Mouse (Mus musculus) intestine, embryonic 14.5 days (tissue): Measurements from ENCODE around the gene AY358078. TPM values are rescaled to one million over a fixed set of nuclear protein-coding genes. Genes with fewer than 3 reads are reported as not detected.
"Not testable (repeated sequence)": the region's sequence is repeated elsewhere in the genome, so short reads cannot be mapped to it uniquely, and the experiment has no call there.

Experiments
- ATAC-seq: fragments of 200-750 bp; cut with Nextera tagmentation; replicated peaks from 2 replicates; pipeline ENCODE4 v1.8.0; 2017; ENCODE audit warnings: low read depth, moderate number of reproducible peaks, moderate TSS enrichment, moderate library complexity; ENCODE audit not compliant: low FRiP score, low TSS enrichment
- DNase-seq: peaks from one replicate; pipeline ENCODE4 v3.0.0-alpha.2; 2018; ENCODE audit warnings: low spot score
- H3K27ac ChIP-seq: fragments of 300-500 bp; sonication (generic); 2 replicates; pipeline ENCODE4 v1.5.1; 2014; ENCODE audit warnings: low read depth, mild to moderate bottlenecking, control low read depth
- H3K27me3 ChIP-seq: fragments of 300-500 bp; sonication (generic); replicated peaks from 2 replicates; pipeline ENCODE4 v1.6.1; 2014; ENCODE audit warnings: low read length, control low read depth; ENCODE audit not compliant: control insufficient read depth, insufficient read depth
- H3K36me3 ChIP-seq: fragments of 300-500 bp; sonication (generic); 2 replicates; pipeline ENCODE4 v1.6.1; 2014; ENCODE audit warnings: low read length, control low read depth; ENCODE audit not compliant: control insufficient read depth, insufficient read depth
- H3K4me1 ChIP-seq: fragments of 300-500 bp; sonication (generic); replicated peaks from 2 replicates; pipeline ENCODE4 v1.6.1; 2014; ENCODE audit warnings: low read length, control low read depth, mixed read lengths; ENCODE audit not compliant: control insufficient read depth, insufficient read depth
- H3K4me2 ChIP-seq: fragments of 300-500 bp; sonication (generic); 2 replicates; pipeline ENCODE4 v1.6.1; 2014; ENCODE audit warnings: low read length
- H3K4me3 ChIP-seq: fragments of 300-500 bp; sonication (generic); 2 replicates; pipeline ENCODE4 v1.5.1; 2014; ENCODE audit warnings: low read depth, low read length, control low read depth, mixed read lengths
- H3K9ac ChIP-seq: fragments of 300-500 bp; sonication (generic); 2 replicates; pipeline ENCODE4 v1.6.1; 2014; ENCODE audit warnings: mild to moderate bottlenecking, low read length
- H3K9me3 ChIP-seq: fragments of 300-500 bp; sonication (generic); 2 replicates; pipeline ENCODE4 v1.6.1; 2016; ENCODE audit warnings: low read length, control low read depth; ENCODE audit not compliant: control insufficient read depth
- WGBS: fragments of 180-500 bp; shearing (Covaris S2); extraction: QIAGEN DNeasy Blood & Tissue Kit; methylation state at CpG from one replicate; pipeline ENCODE4 v1.1.7; 2014; 5-methylcytosine and 5-hydroxymethylcytosine counted together
- polyA plus RNA-seq: library from polyadenylated mRNA; unstranded; fragments of >200 nt; fragmentation: Nextera tagmentation; extraction: Ambion mirVana; gene quantifications from 2 replicates; pipeline ENCODE4 v1.2.1, GENCODE M21; 2014

The AY358078 gene
- polyA plus RNA-seq, 1 experiment from 2014 or later, result not detected

DNA sequence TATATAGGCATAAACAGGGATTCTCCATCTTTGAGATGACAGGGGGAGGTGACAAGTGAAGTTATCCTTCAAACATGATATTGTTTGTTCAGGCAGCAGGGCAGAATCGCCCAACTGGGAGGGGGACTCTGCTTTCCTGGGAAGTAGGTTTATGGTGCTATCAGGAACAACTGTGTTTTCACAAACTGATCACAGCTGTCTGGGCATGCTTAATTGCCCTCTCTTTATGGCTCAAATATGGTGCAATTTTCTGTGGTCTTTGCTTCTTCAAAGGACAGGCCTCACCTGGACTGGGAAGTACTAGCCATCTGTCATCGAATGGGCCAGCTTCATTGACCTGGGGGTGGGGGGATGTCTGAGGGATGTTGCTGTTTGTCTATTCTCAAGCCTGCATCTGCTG lies 5.7 kb upstream of the AY358078 start:
- H3K27ac ChIP-seq, result no peak overlapping the region
- H3K36me3 ChIP-seq, result no peaks in the 10 kb centered on the region
- no peaks in the 10 kb centered on the region for H3K27me3 ChIP-seq
- H3K9ac ChIP-seq, result no peak overlapping the region
- no peak for DNase-seq
- H3K9me3 ChIP-seq, result no peaks in the 10 kb centered on the region
- ATAC-seq, result peak; percentile 36; the same call in 1 of the 2 replicates
- WGBS, result 24% methylated on average over 2 of the region's 2 CpGs
- H3K4me1 ChIP-seq, result no peaks in the 10 kb centered on the region
- no peak overlapping the region for H3K4me2 ChIP-seq
- H3K4me3 ChIP-seq, result no peak overlapping the region

- Histone ChIP-seq H3K4me3 (no peak overlapping the region), H3K27ac (no peak overlapping the region), H3K36me3 (no peaks in the 10 kb centered on the region), H3K9me3 (no peaks in the 10 kb centered on the region), H3K4me2 (no peak overlapping the region), H3K9ac (no peak overlapping the region), H3K27me3 (no peaks in the 10 kb centered on the region), H3K4me1 (no peaks in the 10 kb centered on the region)
- ATAC-seq (no peak), DNase-seq (no peak)
- WGBS, result 65% methylated on average over 1 of the region's 1 CpGs
Measured at GRCm38 (mm10) chr14:51826625-51827024, 26.8 kb downstream of the AY358078 start.

- not testable (repeated sequence) for ATAC-seq, H3K4me2 ChIP-seq, H3K36me3 ChIP-seq, DNase-seq, H3K4me3 ChIP-seq, H3K9me3 ChIP-seq, H3K4me1 ChIP-seq, H3K27ac ChIP-seq, H3K9ac ChIP-seq, H3K27me3 ChIP-seq
- WGBS, result 33% methylated on average over 5 of the region's 5 CpGs
Measured at GRCm38 (mm10) chr14:51827842-51828241, 28.0 kb downstream of the AY358078 start.

DNA sequence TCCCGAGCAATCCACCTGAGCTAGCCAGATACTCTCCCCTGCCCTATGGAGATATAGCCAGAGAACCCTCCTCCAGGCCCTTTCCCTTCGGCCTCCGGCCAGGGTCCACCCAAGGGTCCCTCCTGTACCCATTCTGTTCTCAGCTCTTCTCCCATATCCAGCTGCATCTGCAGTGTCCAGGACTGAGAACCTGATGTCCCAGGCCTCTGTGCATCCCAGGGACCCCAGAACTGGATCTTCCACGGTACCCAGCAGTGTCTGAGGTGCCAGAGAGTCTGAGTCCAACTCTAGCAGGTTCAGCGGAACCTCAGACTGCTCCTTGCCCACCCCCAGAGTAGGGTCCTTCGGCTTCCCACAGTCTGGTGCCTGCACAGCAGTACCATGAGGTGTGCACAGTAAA lies 29.3 kb downstream of the AY358078 start:
- no peak overlapping the region for H3K27ac ChIP-seq
- no peaks in the 10 kb centered on the region for H3K4me1 ChIP-seq
- H3K9ac ChIP-seq, result no peak overlapping the region
- H3K36me3 ChIP-seq, result no peaks in the 10 kb centered on the region
- no peaks in the 10 kb centered on the region for H3K27me3 ChIP-seq
- no peak overlapping the region for H3K4me3 ChIP-seq
- no peaks in the 10 kb centered on the region for H3K9me3 ChIP-seq
- no peak overlapping the region for H3K4me2 ChIP-seq
- 81% methylated on average over 6 of the region's 6 CpGs for WGBS
- DNase-seq (no peak), ATAC-seq (no peak)

- not testable (repeated sequence) for ATAC-seq, H3K27ac ChIP-seq, H3K36me3 ChIP-seq, H3K9me3 ChIP-seq, H3K4me1 ChIP-seq, H3K4me2 ChIP-seq, DNase-seq, H3K27me3 ChIP-seq, H3K9ac ChIP-seq, H3K4me3 ChIP-seq
- 9% methylated on average over 2 of the region's 2 CpGs for WGBS
Measured at GRCm38 (mm10) chr14:51838480-51838879, 38.6 kb downstream of the AY358078 start.

DNA sequence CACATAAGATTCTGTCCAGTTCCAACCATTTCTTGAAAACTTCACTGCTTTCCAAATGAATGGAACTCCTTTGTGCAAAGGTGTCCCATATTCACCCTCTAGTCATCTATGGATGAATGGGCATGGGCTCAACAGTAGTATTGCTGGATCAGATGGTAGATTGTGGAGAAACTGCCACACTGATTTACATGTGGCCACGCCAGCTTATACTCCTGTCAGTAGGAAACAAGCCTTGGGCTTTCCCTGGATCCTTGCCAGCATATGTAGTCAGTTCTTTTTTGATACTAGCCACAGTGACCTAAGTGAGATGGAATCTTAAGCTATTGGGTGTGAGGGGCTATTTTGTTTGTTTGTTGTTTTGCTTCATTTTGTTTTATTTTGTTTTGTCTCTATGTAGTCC lies 42.4 kb downstream of the AY358078 start:
- no peaks in the 10 kb centered on the region for H3K36me3 ChIP-seq

DNA sequence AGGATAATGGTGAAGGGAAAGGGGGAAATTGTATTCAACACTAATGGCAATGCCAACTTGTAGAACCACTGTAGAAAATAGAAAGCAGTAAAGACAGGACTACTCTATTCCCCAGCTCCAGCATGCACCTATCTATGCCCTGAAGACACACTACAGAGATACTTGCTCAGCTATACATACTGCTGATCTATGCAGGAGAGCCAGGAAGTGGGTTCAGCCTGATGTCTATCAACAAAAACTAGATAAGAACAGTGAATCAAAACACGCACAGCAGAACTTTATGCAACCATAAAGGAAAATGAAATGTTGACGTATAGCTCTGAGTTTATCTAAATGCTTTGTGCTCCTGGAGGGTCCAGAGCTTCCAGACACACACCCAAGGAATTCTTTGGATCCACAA lies 42.9 kb downstream of the AY358078 start:
- Histone ChIP-seq H3K27me3 (no peaks in the 10 kb centered on the region), H3K4me2 (no peak overlapping the region), H3K9me3 (no peaks in the 10 kb centered on the region), H3K36me3 (no peaks in the 10 kb centered on the region), H3K4me1 (no peaks in the 10 kb centered on the region), H3K27ac (no peak overlapping the region), H3K4me3 (no peak overlapping the region), H3K9ac (no peak overlapping the region)
- DNase-seq, result no peak
- WGBS, result 76% methylated on average over 2 of the region's 2 CpGs
- no peak for ATAC-seq

More for the DNA sequence above, 42.4 kb downstream of the AY358078 start:
- H3K9ac ChIP-seq, result no peak overlapping the region
- no peaks in the 10 kb centered on the region for H3K4me1 ChIP-seq
- 78% methylated on average over 1 of the region's 1 CpGs for WGBS
- no peak overlapping the region for H3K4me2 ChIP-seq
- H3K4me3 ChIP-seq, result no peak overlapping the region
- ATAC-seq (no peak), DNase-seq (no peak)
- no peaks in the 10 kb centered on the region for H3K9me3 ChIP-seq
- no peaks in the 10 kb centered on the region for H3K27me3 ChIP-seq
- H3K27ac ChIP-seq, result no peak overlapping the region

- Histone ChIP-seq H3K36me3 (no peaks in the 10 kb centered on the region), H3K4me1 (no peaks in the 10 kb centered on the region), H3K9me3 (no peaks in the 10 kb centered on the region), H3K9ac (no peak overlapping the region), H3K4me2 (no peak overlapping the region), H3K4me3 (no peak overlapping the region), H3K27ac (no peak overlapping the region), H3K27me3 (no peaks in the 10 kb centered on the region)
- DNase-seq (no peak), ATAC-seq (no peak)
Measured at GRCm38 (mm10) chr14:51843882-51844281, 44.0 kb downstream of the AY358078 start.

GRCm38 (mm10) chr14:51846566-51846965 lies 46.7 kb downstream of the AY358078 start:
- Histone ChIP-seq H3K36me3 (no peaks in the 10 kb centered on the region), H3K9ac (no peak overlapping the region), H3K27me3 (no peaks in the 10 kb centered on the region), H3K4me1 (no peaks in the 10 kb centered on the region), H3K27ac (no peak overlapping the region), H3K4me2 (no peak overlapping the region), H3K9me3 (no peaks in the 10 kb centered on the region), H3K4me3 (no peak overlapping the region)
- DNase-seq, result no peak
- 68% methylated on average over 3 of the region's 3 CpGs for WGBS
- ATAC-seq, result no peak
